Mouse (Mus musculus) cortical plate, adult 2 months (tissue): ENCODE measurements at regions not wholly inside any gene's neighbourhood (a gene's known extent, or its start where the extent isn't known, plus 50 kb on each side); places are given as distances from the start of the nearest gene placed in this dataset.

ENCODE experiments used
- CTCF ChIP-seq: fragments of 200-500 bp; IDR thresholded peaks from 2 replicates; pipeline ENCODE4 v1.5.1; 2011; ENCODE audit warnings: mild to moderate bottlenecking, control low read depth, low read length; ENCODE audit not compliant: insufficient read depth; ENCODE audit errors: extremely low read depth
- POLR2A ChIP-seq: fragments of 200-500 bp; IDR thresholded peaks from 2 replicates; pipeline ENCODE4 v1.6.1; 2011; ENCODE audit warnings: mild to moderate bottlenecking, low read length, control low read depth; ENCODE audit not compliant: insufficient read depth; ENCODE audit errors: extremely low read depth

DNA sequence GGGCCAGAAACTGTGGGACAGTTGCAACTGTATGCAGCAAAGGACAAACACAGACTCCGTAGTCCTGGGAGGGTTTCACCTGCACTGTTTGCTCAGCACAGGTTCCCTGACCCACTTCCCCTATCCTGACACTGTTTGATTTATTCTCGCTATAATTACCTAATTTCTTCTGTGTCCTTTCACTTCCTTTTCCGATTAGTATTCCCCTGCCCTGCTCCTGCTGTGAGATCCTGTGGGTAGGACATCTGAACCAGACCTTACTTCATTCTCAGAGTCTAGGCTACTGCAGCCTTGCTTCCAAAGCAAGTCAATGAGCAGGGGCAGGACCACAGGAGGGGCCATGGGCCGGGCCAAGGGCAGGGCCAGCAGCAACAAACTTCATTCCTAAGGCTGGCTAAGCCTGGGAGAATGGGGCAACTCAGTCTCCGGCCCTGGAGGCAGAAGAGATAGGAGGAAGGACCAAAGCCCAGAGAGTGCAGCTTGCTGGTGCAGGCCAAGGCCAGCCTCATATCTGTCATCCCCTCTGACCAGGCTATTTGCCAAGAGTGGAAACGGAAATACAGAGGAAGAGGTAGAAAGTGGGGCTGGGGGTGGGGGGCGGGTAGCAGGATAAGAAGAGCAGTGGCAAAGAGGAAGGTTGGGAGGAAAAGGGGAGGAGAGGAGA lies 103.4 kb downstream of the Dhx15 start:
- TF ChIP-seq CTCF (no peak), POLR2A (no peak)
